Mouse (Mus musculus) bone marrow, adult 2 months (tissue): Measurements from ENCODE around the gene Clasrp. TPM values are rescaled to one million over a fixed set of nuclear protein-coding genes. Genes with fewer than 3 reads are reported as not detected.

ENCODE experiments used
- H3K27ac ChIP-seq: fragments of 200-500 bp; 2 replicates; pipeline ENCODE4 v1.5.1; 2012; ENCODE audit warnings: low read depth, mild to moderate bottlenecking, control low read depth, inconsistent platforms, low read length; ENCODE audit not compliant: control insufficient read depth, poor library complexity, insufficient read depth
- H3K4me1 ChIP-seq: fragments of 200-500 bp; 2 replicates; pipeline ENCODE4 v1.6.1; 2011; ENCODE audit warnings: low read length; ENCODE audit not compliant: control insufficient read depth, insufficient read depth
- H3K4me3 ChIP-seq: fragments of 200-500 bp; replicated peaks from 2 replicates; pipeline ENCODE3; 2011; ENCODE audit warnings: mild to moderate bottlenecking, low read depth, low read length, control low read depth; ENCODE audit not compliant: control insufficient read depth
- CTCF ChIP-seq: fragments of 200-500 bp; IDR thresholded peaks from 2 replicates; pipeline ENCODE4 v1.5.1; 2011; ENCODE audit warnings: low read length, control low read depth; ENCODE audit not compliant: control insufficient read depth, insufficient read depth
- POLR2A ChIP-seq: fragments of 200-500 bp; IDR thresholded peaks from 2 replicates; pipeline ENCODE4 v1.6.1; 2011; ENCODE audit warnings: low read depth, mild to moderate bottlenecking, control low read depth, low read length, borderline replicate concordance; ENCODE audit not compliant: control insufficient read depth
- WGBS: fragments of 180-500 bp; shearing (Covaris S2); methylation state at CpG from one replicate; pipeline ENCODE4 v1.1.7; 2018; 5-methylcytosine and 5-hydroxymethylcytosine counted together
- polyA plus RNA-seq: library from polyadenylated mRNA; stranded (reverse); fragments of >200 nt; gene quantifications from 2 replicates; pipeline ENCODE4 v1.2.4, GENCODE M21; 2011; ENCODE audit warnings: low replicate concordance; ENCODE audit not compliant: missing spikeins, insufficient read depth, insufficient read length

The Clasrp gene
- polyA plus RNA-seq, 1 experiment, result 98.2 TPM

- peak overlapping the region; percentile 64 for H3K4me3 ChIP-seq
- peak overlapping the region; percentile 70 for H3K27ac ChIP-seq
- peaks cover 2% of the 10 kb centered on the region for H3K4me1 ChIP-seq
- TF ChIP-seq POLR2A, result 0 out of 2 replicates have a peak, but pooled peaks have one; percentile 12
- no peak for TF ChIP-seq CTCF
- WGBS, result 1% methylated on average over 10 of the region's 10 CpGs
These were observed 26.3 kb downstream of the Clasrp start for GRCm38 (mm10) chr7:19577877-19578414.

GRCm38 (mm10) chr7:19577141-19577852 is 27.0 kb downstream of the Clasrp start, which contains the start of the genes Zfp296 and Gemin7:
Gene Zfp296, plus strand, starts transcription at chr7:19577287.
Gene Gemin7, minus strand, starts transcription at chr7:19577595.
- peak within 1 kb of the TSS; percentile 70 for H3K27ac ChIP-seq

GRCm38 (mm10) chr7:19575559-19575958 is 28.7 kb downstream of the Clasrp start:
- 57% methylated on average over 3 of the region's 3 CpGs for WGBS
- no peak overlapping the region for H3K27ac ChIP-seq
- TF ChIP-seq CTCF (no peak), POLR2A (no peak)
- no peak overlapping the region for H3K4me3 ChIP-seq
- peaks cover 4% of the 10 kb centered on the region for H3K4me1 ChIP-seq

More at GRCm38 (mm10) chr7:19577141-19577852, 27.0 kb downstream of the Clasrp start, which contains the start of the genes Zfp296 and Gemin7:
- Histone ChIP-seq H3K4me1 (peaks cover 2% of the 10 kb centered on the region), H3K4me3 (peak within 1 kb of the TSS; percentile 64)
- WGBS, result under 1% methylated on average over 56 of the region's 56 CpGs
- TF ChIP-seq POLR2A (0 out of 2 replicates have a peak, but pooled peaks have one; percentile 12), CTCF (no peak)

GRCm38 (mm10) chr7:19573776-19574140 is 30.5 kb downstream of the Clasrp start:
- Histone ChIP-seq H3K27ac (peak overlapping the region; percentile 90; the same call in 1 of the 2 replicates), H3K4me3 (peak overlapping the region; percentile 89), H3K4me1 (peaks cover 4% of the 10 kb centered on the region)
- 26% methylated on average over 16 of the region's 16 CpGs for WGBS
- TF ChIP-seq POLR2A (no peak), CTCF (no peak)

- TF ChIP-seq CTCF (no peak; the same call in 1 of the 2 replicates), POLR2A (peak; percentile 77; the same call in 1 of the 2 replicates)
- peak overlapping the region; percentile 89 for H3K4me3 ChIP-seq
- H3K4me1 ChIP-seq, result peaks cover 4% of the 10 kb centered on the region
- peak overlapping the region; percentile 90 for H3K27ac ChIP-seq
- WGBS, result under 1% methylated on average over 53 of the region's 53 CpGs
These were observed 31.1 kb downstream of the Clasrp start for GRCm38 (mm10) chr7:19572926-19573775.

- Histone ChIP-seq H3K4me3 (no peak overlapping the region), H3K27ac (no peak overlapping the region), H3K4me1 (peaks cover 2% of the 10 kb centered on the region; the same call in 1 of the 2 replicates)
- TF ChIP-seq CTCF (no peak), POLR2A (no peak)
- 89% methylated on average over 3 of the region's 3 CpGs for WGBS
These were observed 34.6 kb downstream of the Clasrp start for GRCm38 (mm10) chr7:19569647-19570046.

- TF ChIP-seq POLR2A (no peak), CTCF (no peak)
- no peak overlapping the region for H3K4me3 ChIP-seq
- WGBS, result 93% methylated on average over 8 of the region's 8 CpGs
- H3K27ac ChIP-seq, result no peak overlapping the region
- H3K4me1 ChIP-seq, result peaks cover 3% of the 10 kb centered on the region; the same call in 1 of the 2 replicates
These were observed 36.9 kb downstream of the Clasrp start for GRCm38 (mm10) chr7:19567426-19567825.
